Mouse (Mus musculus) ovary, postnatal 14 days (tissue): ENCODE data around the gene BC049715.
"Not testable (repeated sequence)": the region's sequence is repeated elsewhere in the genome, so short reads cannot be mapped to it uniquely, and the experiment has no call there.

Experiments
- DNase-seq: peaks from one replicate; pipeline ENCODE4 v3.0.0; 2022; ENCODE audit warnings: low spot score

Gene BC049715

GRCm38 (mm10) chr6:136827516-136827880 is at the start of gene BC049715:
TSS of gene BC049715 (plus strand) at chr6:136827626.
- no peak for DNase-seq

- no peak for DNase-seq
These were observed 45.9 kb upstream of the BC049715 start, which contains the start of gene Gucy2c for GRCm38 (mm10) chr6:136781377-136781986. TSS of gene Gucy2c (minus strand) at chr6:136781765.

- DNase-seq = no peak
These were observed 45.3 kb upstream of the BC049715 start for GRCm38 (mm10) chr6:136782146-136782545.

GRCm38 (mm10) chr6:136782761-136783160 is 44.7 kb upstream of the BC049715 start:
- DNase-seq = no peak

GRCm38 (mm10) chr6:136789391-136789971 is 37.9 kb upstream of the BC049715 start:
- DNase-seq = no peak

- no peak for DNase-seq
These were observed 34.3 kb upstream of the BC049715 start for GRCm38 (mm10) chr6:136792884-136793758.

- no peak for DNase-seq
These were observed 33.4 kb upstream of the BC049715 start for GRCm38 (mm10) chr6:136793831-136794525.

GRCm38 (mm10) chr6:136795110-136795509 is 32.3 kb upstream of the BC049715 start:
- DNase-seq = no peak

- DNase-seq = no peak
These were observed 31.6 kb upstream of the BC049715 start for GRCm38 (mm10) chr6:136795850-136796249.

- not testable (repeated sequence) for DNase-seq
These were observed 29.3 kb upstream of the BC049715 start for GRCm38 (mm10) chr6:136797874-136798693.

GRCm38 (mm10) chr6:136800710-136801109 is 26.7 kb upstream of the BC049715 start:
- DNase-seq = no peak

GRCm38 (mm10) chr6:136801274-136801673 is 26.2 kb upstream of the BC049715 start:
- DNase-seq = no peak

- DNase-seq = no peak
These were observed 24.2 kb upstream of the BC049715 start for GRCm38 (mm10) chr6:136803093-136803738.

- DNase-seq = peak; percentile 100
These were observed 23.4 kb upstream of the BC049715 start, which contains the start of gene Hist4h4 for GRCm38 (mm10) chr6:136803739-136804633. TSS of gene Hist4h4 (minus strand) at chr6:136804415.

- no peak for DNase-seq
These were observed 22.6 kb upstream of the BC049715 start for GRCm38 (mm10) chr6:136804705-136805408.

- no peak for DNase-seq
These were observed 22.0 kb upstream of the BC049715 start for GRCm38 (mm10) chr6:136805409-136805775.

- DNase-seq = no peak
These were observed 20.6 kb upstream of the BC049715 start for GRCm38 (mm10) chr6:136806819-136807218.

- no peak for DNase-seq
These were observed 19.9 kb upstream of the BC049715 start for GRCm38 (mm10) chr6:136807395-136808013.

GRCm38 (mm10) chr6:136808014-136808417 is 19.4 kb upstream of the BC049715 start, which contains the start of gene H2afj:
TSS of gene H2afj (plus strand) at chr6:136808244.
- DNase-seq = peak; percentile 99
